Mouse (Mus musculus) megakaryocyte, embryonic 14.5 days (primary cell): Measurements from ENCODE around the gene Prkaca. TPM values are rescaled to one million over a fixed set of nuclear protein-coding genes. Genes with fewer than 3 reads are reported as not detected.

ENCODE experiments used
- H3K27me3 ChIP-seq: replicated peaks from 2 replicates; pipeline ENCODE3; 2012; ENCODE audit warnings: inconsistent platforms
- H3K36me3 ChIP-seq: replicated peaks from 2 replicates; pipeline ENCODE3; 2012; ENCODE audit warnings: low read length, inconsistent platforms, mixed read lengths
- H3K4me1 ChIP-seq: 2 replicates; pipeline ENCODE4 v1.6.1; 2012; ENCODE audit warnings: inconsistent platforms
- H3K4me3 ChIP-seq: replicated peaks from 2 replicates; pipeline ENCODE3; 2012; ENCODE audit warnings: moderate library complexity, mild to moderate bottlenecking, inconsistent platforms
- H3K9me3 ChIP-seq: 2 replicates; pipeline ENCODE4 v1.6.1; 2012; ENCODE audit warnings: inconsistent platforms
- FLI1 ChIP-seq: IDR thresholded peaks from 2 replicates; pipeline ENCODE4 v1.6.1; 2012; ENCODE audit warnings: low read length, inconsistent platforms, mixed read lengths
- GATA1 ChIP-seq: IDR thresholded peaks from 3 replicates; pipeline ENCODE4 v1.6.1; 2012; ENCODE audit warnings: mixed read lengths, low read length, inconsistent platforms, borderline replicate concordance
- polyA plus RNA-seq: library from polyadenylated mRNA; stranded (reverse); fragments of >175 nt; gene quantifications from 2 replicates; pipeline ENCODE4 v1.2.3, GENCODE M21; 2012; ENCODE audit warnings: low replicate concordance; ENCODE audit not compliant: insufficient read depth

Gene Prkaca
- polyA plus RNA-seq, 1 experiment = 30.8 TPM

- no peak for TF ChIP-seq FLI1
- TF ChIP-seq GATA1 = no peak
- Histone ChIP-seq H3K4me3 (peak within 1 kb of the TSS; percentile 93), H3K27me3 (peaks cover 53% of the 10 kb centered on the region)
These were observed 39.1 kb downstream of the Prkaca start, which contains the start of gene 2210011C24Rik for GRCm38 (mm10) chr8:84011705-84012498. Gene 2210011C24Rik (minus strand): TSS chr8:84012171.

GRCm38 (mm10) chr8:84012499-84013165 lies 39.8 kb downstream of the Prkaca start:
- peak overlapping the region; percentile 93 for H3K4me3 ChIP-seq
- H3K4me1 ChIP-seq = peaks cover 35% of the 10 kb centered on the region
- H3K36me3 ChIP-seq = no peaks in the 10 kb centered on the region
- peaks cover 10% of the 10 kb centered on the region for H3K9me3 ChIP-seq
- TF ChIP-seq FLI1 (no peak), GATA1 (no peak)
- peaks cover 59% of the 10 kb centered on the region for H3K27me3 ChIP-seq

More at GRCm38 (mm10) chr8:84011705-84012498, 39.1 kb downstream of the Prkaca start, which contains the start of gene 2210011C24Rik:
- Histone ChIP-seq H3K9me3 (peaks cover 10% of the 10 kb centered on the region), H3K36me3 (no peaks in the 10 kb centered on the region), H3K4me1 (peaks cover 35% of the 10 kb centered on the region)

GRCm38 (mm10) chr8:84015833-84016232 lies 43.0 kb downstream of the Prkaca start:
- no peaks in the 10 kb centered on the region for H3K36me3 ChIP-seq
- H3K4me3 ChIP-seq = no peak overlapping the region
- TF ChIP-seq GATA1 = no peak
- TF ChIP-seq FLI1 = no peak
- H3K27me3 ChIP-seq = peaks cover 70% of the 10 kb centered on the region
- H3K9me3 ChIP-seq = peaks cover 10% of the 10 kb centered on the region
- peaks cover 21% of the 10 kb centered on the region for H3K4me1 ChIP-seq

GRCm38 (mm10) chr8:84019738-84020137 lies 46.9 kb downstream of the Prkaca start:
- Histone ChIP-seq H3K27me3 (peaks cover 78% of the 10 kb centered on the region), H3K9me3 (peaks cover 10% of the 10 kb centered on the region), H3K36me3 (no peaks in the 10 kb centered on the region), H3K4me3 (no peak overlapping the region), H3K4me1 (peaks cover 14% of the 10 kb centered on the region)
- TF ChIP-seq FLI1 (no peak), GATA1 (no peak)

GRCm38 (mm10) chr8:84021096-84021495 lies 48.3 kb downstream of the Prkaca start, which contains the start of gene Palm3:
Gene Palm3 (plus strand): TSS chr8:84021471.
- H3K4me1 ChIP-seq = peaks cover 22% of the 10 kb centered on the region
- TF ChIP-seq FLI1 = no peak
- no peak for TF ChIP-seq GATA1
- peaks cover 82% of the 10 kb centered on the region for H3K27me3 ChIP-seq
- peaks cover 3% of the 10 kb centered on the region for H3K9me3 ChIP-seq
- no peak within 1 kb of the TSS for H3K4me3 ChIP-seq
- H3K36me3 ChIP-seq = no peaks in the 10 kb centered on the region

- H3K4me1 ChIP-seq = peaks cover 27% of the 10 kb centered on the region
- H3K27me3 ChIP-seq = peaks cover 84% of the 10 kb centered on the region
- no peaks in the 10 kb centered on the region; the same call in 1 of the 2 replicates for H3K9me3 ChIP-seq
- TF ChIP-seq FLI1 = no peak
- TF ChIP-seq GATA1 = no peak
- H3K36me3 ChIP-seq = no peaks in the 10 kb centered on the region
- no peak overlapping the region for H3K4me3 ChIP-seq
These were observed 48.8 kb downstream of the Prkaca start for GRCm38 (mm10) chr8:84021569-84021968.

- no peak for TF ChIP-seq FLI1
- TF ChIP-seq GATA1 = no peak
- no peak overlapping the region for H3K4me3 ChIP-seq
- no peaks in the 10 kb centered on the region for H3K36me3 ChIP-seq
- no peaks in the 10 kb centered on the region for H3K9me3 ChIP-seq
- peaks cover 86% of the 10 kb centered on the region for H3K27me3 ChIP-seq
- H3K4me1 ChIP-seq = peaks cover 34% of the 10 kb centered on the region
These were observed 50.3 kb downstream of the Prkaca start for GRCm38 (mm10) chr8:84023085-84023484.

- Histone ChIP-seq H3K4me3 (no peak overlapping the region), H3K4me1 (peaks cover 34% of the 10 kb centered on the region), H3K9me3 (no peaks in the 10 kb centered on the region), H3K27me3 (peaks cover 88% of the 10 kb centered on the region), H3K36me3 (no peaks in the 10 kb centered on the region)
- no peak for TF ChIP-seq FLI1
- no peak for TF ChIP-seq GATA1
These were observed 50.8 kb downstream of the Prkaca start for GRCm38 (mm10) chr8:84023631-84024030.

- H3K27me3 ChIP-seq = peaks cover 90% of the 10 kb centered on the region
- H3K4me3 ChIP-seq = no peak overlapping the region
- H3K36me3 ChIP-seq = no peaks in the 10 kb centered on the region
- H3K9me3 ChIP-seq = no peaks in the 10 kb centered on the region
- TF ChIP-seq FLI1 (no peak), GATA1 (no peak)
- peaks cover 34% of the 10 kb centered on the region for H3K4me1 ChIP-seq
These were observed 51.4 kb downstream of the Prkaca start for GRCm38 (mm10) chr8:84024171-84024570.

- Histone ChIP-seq H3K36me3 (peaks cover 7% of the 10 kb centered on the region), H3K4me1 (peaks cover 34% of the 10 kb centered on the region), H3K27me3 (peaks cover 84% of the 10 kb centered on the region), H3K9me3 (no peaks in the 10 kb centered on the region), H3K4me3 (peak overlapping the region; percentile 85)
- no peak for TF ChIP-seq FLI1
- no peak for TF ChIP-seq GATA1
These were observed 53.1 kb downstream of the Prkaca start for GRCm38 (mm10) chr8:84025863-84026262.
